Mouse (Mus musculus) T-helper 17 cell (primary cell): ENCODE results near the gene Olfr463.
"Not testable (repeated sequence)": the region's sequence is repeated elsewhere in the genome, so short reads cannot be mapped to it uniquely, and the experiment has no call there.

ENCODE experiments used
- in situ Hi-C, 2 experiments: fragments of 300-600 bp; cut with MboI, MseI; formaldehyde crosslinking; loops; 1 replicate in 1 of 2; 2 replicates in 1 of 2; pipeline ENCODE4 v1.15.1; 2025; ENCODE audit warnings: high pct_unique_total_duplicates in 2 of 2

The Olfr463 gene

GRCm38 (mm10) chr11:87897287-87897686, at the start of gene Olfr463:
Olfr463 (minus strand) TSS chr11:87897387.
- in situ Hi-C loops, result no loop called here

GRCm38 (mm10) chr11:87935467-87935866, 38.3 kb upstream of the Olfr463 start:
- in situ Hi-C loops, result loop anchor here in 1 of 2 experiments (25.0 kb wide), 1 partner anchor 1352 kb away; no protein-coding TSS in a partner anchor

- in situ Hi-C loops, result loop anchor here in 1 of 2 experiments (25.0 kb wide), 1 partner anchor 1354 kb away; no protein-coding TSS in a partner anchor
Observed at GRCm38 (mm10) chr11:87933731-87934130, 36.5 kb upstream of the Olfr463 start.

DNA sequence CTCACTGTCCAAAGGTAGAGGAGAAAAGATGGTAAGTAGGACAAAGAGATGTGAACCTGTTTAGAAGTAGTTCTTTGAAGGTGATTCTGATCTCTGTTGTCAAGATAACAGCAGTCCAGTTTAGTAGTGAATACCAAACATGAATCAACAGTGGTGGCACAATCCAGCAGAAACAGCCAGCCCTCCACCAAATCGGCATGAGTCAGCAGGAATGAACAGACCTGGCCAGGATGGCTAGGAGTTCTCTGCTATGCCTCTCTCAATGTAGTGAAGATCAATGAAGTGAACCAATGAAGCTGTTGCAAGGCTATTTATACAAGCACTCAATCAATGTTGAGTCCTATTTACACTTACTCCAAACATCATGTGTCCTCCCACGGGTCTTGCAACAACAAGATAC, 33.2 kb upstream of the Olfr463 start:
- in situ Hi-C loops, result loop anchor here in 1 of 2 experiments (25.0 kb wide), 1 partner anchor 1357 kb away; no protein-coding TSS in a partner anchor

DNA sequence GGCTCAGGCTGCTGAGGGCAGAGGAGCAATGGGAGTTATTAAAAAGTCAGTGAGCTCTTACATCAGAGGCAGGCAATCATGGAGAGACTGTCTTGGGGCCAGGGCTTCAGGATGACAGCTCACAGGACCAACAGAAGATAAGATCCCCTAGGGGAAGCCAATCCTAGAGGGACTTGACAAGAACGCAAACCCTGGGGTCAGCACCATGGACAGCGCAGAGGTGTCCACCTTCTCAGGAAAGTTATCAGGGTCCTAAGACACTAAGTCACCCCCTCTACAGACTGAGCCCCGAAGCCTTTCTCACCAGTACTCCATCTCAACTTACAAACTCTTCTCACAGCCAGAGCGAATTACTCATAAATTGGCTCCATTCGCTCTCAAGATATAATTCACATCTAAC, 23.8 kb upstream of the Olfr463 start, which contains the start of gene Olfr464:
Gene Olfr464, minus strand, starts transcription at position 2 of the 400 bp plus-strand sequence.
- in situ Hi-C loops, result no loop called here

DNA sequence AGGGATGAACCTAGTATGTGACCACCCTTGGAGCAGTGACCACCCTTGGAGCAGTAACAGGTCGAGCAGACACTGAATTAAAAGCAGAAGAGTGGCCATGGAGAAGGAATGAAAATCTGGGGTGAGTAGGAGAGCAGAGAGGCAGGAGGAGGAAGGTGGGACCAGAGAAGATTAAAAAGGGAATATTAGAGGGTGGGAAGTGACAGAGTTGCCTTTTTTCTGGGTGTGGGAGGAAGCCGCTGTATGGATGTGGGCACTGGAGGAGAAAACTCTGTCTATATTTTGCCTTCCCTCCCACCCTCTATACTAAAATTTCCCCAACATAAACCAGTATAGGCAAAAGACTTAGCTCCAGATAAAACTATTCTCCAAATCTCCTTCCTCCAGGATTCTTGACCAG, 23.1 kb upstream of the Olfr463 start:
- in situ Hi-C loops, result no loop called here

- in situ Hi-C loops, result no loop called here
Observed at GRCm38 (mm10) chr11:87916005-87916404, 18.8 kb upstream of the Olfr463 start.

DNA sequence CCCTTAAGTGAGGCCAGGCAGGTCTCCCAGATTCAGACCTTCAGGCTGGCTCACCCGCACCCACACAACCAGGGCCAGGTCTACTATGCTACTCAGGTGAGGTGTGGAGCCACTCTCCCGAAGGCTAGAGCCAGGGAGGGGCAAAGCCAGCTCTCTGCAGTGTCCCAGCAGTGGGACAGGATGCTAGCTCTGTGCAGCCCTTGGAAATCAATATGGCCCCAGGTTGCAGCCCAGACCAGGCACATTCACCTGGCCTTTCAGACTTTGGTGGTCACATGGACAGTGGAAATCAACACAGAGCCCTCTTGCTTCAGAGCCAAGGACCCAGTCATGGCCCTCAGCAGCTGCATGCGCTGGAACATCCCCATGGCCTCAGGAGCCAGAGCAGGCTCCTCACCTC, 7.1 kb upstream of the Olfr463 start:
- in situ Hi-C loops, result loop anchor here in 1 of 2 experiments (10.0 kb wide), 1 partner anchor 1760 kb away; no protein-coding TSS in a partner anchor

- in situ Hi-C loops, result no loop called here
Observed at GRCm38 (mm10) chr11:87892168-87892567, 5.0 kb downstream of the Olfr463 start, which contains the start of gene Olfr462. Olfr462 (minus strand) TSS chr11:87892268.

DNA sequence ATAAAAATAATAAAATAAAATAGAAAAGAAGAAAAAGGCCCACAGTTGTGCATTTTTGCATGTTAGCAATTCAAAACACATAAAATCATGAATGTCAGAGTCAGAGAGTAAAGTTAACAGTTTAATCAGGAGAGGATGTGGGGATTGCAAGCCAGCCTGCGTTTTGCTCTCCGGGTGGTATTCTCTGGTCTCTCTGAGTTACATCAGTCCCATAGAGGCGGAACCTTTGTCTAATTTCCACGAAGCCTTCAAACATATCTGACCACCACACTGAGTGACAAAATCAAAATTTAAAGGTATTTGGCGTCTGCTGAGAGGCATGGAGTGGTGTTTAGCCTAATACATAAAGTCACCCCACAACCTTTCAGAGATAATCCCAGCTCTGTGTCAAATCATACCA, 12.3 kb downstream of the Olfr463 start:
- in situ Hi-C loops, result no loop called here

DNA sequence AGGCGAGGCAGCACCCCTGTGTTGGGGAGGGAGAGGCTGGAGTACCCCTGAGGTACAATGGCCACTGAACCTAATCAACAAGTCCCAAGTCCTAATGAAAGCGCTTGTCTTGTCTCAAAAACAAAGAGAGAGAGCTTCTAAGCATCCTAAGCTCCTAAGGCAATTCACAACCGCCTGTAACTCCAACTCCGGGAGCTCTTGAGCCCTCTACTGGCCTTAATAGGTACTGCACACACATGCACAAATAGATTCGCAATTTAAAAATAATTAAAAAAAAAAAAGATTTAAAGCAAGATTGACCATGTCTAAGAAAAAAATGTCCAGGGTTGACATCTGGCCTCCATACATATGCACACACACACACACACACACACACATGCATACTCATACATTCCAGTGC, 13.7 kb downstream of the Olfr463 start:
- in situ Hi-C loops, result no loop called here

GRCm38 (mm10) chr11:87881714-87882113, 15.5 kb downstream of the Olfr463 start:
- in situ Hi-C loops, result no loop called here

DNA sequence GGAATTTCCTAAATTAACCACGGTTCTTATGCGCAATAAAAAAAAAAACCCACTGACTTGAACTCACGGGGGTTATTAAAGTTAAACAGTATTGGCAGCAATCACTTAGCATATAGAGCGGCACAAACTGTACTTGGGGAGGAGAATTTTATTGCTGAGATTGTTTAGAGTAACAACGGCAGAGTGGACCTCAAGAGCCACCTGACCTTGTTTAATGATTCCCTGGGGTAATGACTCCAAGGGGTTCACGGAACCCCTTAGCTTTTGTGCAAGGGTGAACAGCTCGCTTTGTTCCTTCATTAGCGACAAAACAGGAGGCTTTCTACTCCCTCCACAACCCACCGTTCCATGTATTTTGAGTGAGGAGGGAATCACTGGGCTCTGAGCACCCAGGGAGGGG, 17.4 kb downstream of the Olfr463 start:
- in situ Hi-C loops, result no loop called here

DNA sequence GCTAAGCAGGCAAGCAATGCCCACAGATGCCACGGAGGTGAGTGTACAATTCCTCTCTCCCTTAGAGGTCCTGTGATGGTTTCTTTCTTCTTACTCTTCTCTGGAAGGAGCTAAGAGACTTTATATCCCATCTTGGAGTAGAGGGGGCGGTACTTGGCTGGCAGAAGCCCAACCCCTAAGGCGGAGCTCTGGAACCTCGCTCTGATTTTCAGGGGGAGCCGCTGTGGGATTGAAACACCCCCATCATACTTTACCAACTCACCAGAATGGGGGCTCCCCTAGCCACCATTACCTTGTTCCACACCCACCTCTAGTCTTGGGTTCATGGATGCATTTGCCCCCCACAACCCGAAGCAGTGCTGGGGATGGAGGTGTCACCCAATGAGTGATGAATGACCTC, 21.8 kb downstream of the Olfr463 start, which contains the start of gene Epx:
Gene Epx, minus strand, starts transcription at position 101 of the 400 bp plus-strand sequence.
- in situ Hi-C loops, result no loop called here

GRCm38 (mm10) chr11:87871766-87872165, 25.4 kb downstream of the Olfr463 start:
- in situ Hi-C loops, result no loop called here

DNA sequence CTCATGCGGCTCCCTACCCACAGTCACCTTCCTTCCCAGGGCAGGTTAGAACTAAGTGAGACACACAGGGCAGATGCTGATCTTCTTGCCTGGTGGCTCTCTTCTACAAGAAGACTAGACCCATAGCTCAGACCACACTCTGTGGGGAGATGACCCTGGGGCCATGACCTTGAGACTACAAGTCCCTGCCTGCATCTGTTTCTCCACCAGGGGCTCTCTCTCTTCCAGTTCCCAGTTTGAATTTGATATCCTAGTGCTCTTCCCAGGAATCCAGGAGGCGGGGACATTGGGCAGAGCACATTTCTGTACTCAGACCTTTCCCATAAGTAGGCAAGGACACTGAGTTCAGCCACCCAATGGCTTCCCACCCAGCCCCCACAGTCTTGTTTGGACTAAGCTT, 27.1 kb downstream of the Olfr463 start:
- in situ Hi-C loops, result no loop called here

DNA sequence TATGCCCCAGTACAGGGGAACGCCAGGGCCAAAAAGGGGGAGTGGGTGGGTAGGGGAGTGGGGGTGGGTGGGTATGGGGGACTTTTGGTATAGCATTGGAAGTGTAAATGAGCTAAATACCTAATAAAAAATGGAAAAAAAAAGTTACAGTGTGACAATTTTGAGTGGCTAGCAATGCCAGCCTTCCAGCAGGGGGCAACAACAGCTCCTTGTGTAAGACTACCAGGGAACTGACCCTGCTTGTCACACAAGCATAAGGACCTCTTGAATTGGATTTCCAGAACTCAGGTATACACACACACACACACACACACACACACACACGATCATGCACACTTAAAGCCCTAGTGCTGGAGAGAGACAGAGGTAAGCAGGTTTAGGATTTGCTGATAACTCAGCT, 30.3 kb downstream of the Olfr463 start:
- in situ Hi-C loops, result not testable (repeated sequence)

DNA sequence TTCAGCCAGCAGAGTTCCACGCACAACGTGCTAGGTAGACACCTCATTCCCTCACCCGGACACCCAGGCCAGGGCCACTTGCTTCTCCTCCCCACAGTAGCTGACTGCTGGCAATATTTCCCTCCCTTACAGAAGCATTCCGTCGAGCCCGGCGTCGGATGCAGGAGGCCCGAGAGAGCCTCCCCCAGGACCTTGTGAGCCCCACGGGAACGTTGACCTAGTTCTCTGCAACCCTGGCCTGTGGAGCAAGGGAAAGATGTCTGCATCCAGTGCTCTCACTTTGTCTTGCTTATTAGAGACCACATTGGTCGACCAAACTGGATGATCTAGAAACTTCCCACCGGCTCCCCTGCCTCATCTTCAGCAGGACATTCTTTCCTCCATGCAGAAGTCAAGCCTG, 34.4 kb downstream of the Olfr463 start:
- in situ Hi-C loops, result no loop called here

- in situ Hi-C loops, result no loop called here
Observed at GRCm38 (mm10) chr11:87860426-87860825, 36.8 kb downstream of the Olfr463 start.

DNA sequence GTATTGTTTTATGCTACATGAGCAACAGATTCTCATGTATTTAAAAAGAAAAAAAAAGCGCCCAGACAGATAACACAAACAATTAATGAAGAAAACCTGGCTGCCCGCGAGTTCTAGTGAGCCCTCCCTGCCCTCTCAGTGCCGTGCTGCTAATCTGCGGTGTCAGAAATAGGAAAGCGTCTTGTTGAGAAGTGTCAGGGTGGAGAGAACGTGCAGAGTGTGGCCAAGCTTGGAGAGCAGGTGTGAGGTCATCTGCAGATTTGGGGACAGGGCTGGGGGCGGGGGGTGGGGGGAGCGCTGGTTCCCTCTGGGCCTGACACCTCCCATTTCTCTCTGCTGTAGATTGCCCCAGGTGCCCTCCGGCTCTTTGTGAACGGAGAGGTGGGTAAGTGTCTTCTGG, 37.9 kb downstream of the Olfr463 start:
- in situ Hi-C loops, result no loop called here

DNA sequence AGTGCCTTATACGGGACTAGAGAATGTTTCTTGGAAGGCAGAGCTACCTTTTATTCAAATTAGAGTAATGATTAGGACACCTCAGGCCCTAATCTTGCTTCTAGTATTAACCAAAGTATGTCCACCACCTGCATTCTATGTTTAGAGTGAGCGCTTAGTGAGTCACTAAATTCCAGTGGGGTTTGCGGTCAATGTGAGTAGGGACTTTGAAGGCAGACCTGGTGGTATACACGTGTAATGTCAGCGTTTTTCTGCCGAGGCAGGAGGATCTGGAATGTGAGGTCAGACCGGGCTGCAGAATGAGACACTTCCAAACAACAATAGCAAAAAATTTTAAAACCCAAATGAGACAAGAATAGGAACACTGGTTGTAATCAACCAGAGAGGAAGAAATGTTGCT, 42.6 kb downstream of the Olfr463 start:
- in situ Hi-C loops, result no loop called here

DNA sequence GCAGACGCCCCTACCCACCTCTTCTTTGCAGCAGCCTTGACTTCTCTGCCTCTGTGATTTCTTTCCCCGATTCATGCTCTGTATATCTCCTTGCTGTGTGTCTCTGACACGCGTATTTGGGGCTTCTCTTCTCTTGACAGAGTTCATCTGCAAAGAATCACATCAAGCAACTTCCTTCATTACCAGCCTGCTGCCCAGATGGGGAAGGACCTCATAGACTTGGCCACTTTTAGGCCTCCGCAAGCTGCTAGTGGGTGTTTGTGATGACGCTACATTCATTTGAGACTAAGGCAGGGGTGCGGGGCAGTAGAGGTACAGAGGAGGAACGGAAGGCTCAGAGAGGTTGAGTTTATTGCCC, 43.6 kb downstream of the Olfr463 start:
- in situ Hi-C loops, result no loop called here

GRCm38 (mm10) chr11:87852690-87853596, 44.2 kb downstream of the Olfr463 start, which contains the start of gene Mks1:
Mks1 (plus strand) TSS chr11:87853215.
- in situ Hi-C loops, result no loop called here
